Mouse (Mus musculus) liver, embryonic 16.5 days (tissue): Measurements from ENCODE around the gene Apbb1ip. TPM values are rescaled to one million over a fixed set of nuclear protein-coding genes. Genes with fewer than 3 reads are reported as not detected.

Experiments used
- ATAC-seq: fragments of 200-750 bp; cut with Nextera tagmentation; 2 replicates; pipeline ENCODE4 v1.8.0; 2017; ENCODE audit warnings: low read depth, mild to moderate bottlenecking, moderate number of reproducible peaks, moderate library complexity
- H3K27ac ChIP-seq: fragments of 300-500 bp; sonication (generic); 2 replicates; pipeline ENCODE4 v1.5.1; 2014; ENCODE audit warnings: mild to moderate bottlenecking, low read length
- H3K27me3 ChIP-seq: fragments of 300-500 bp; sonication (generic); 2 replicates; pipeline ENCODE4 v1.6.1; 2014; ENCODE audit warnings: low read depth, low read length, mixed read lengths; ENCODE audit not compliant: control insufficient read depth, insufficient read depth
- H3K36me3 ChIP-seq: fragments of 300-500 bp; sonication (generic); 2 replicates; pipeline ENCODE4 v1.6.1; 2014; ENCODE audit warnings: mild to moderate bottlenecking; ENCODE audit not compliant: control insufficient read depth, insufficient read depth
- H3K4me1 ChIP-seq: fragments of 300-500 bp; sonication (generic); 2 replicates; pipeline ENCODE4 v1.6.1; 2014; ENCODE audit warnings: low read depth, low read length, mixed read lengths; ENCODE audit not compliant: control insufficient read depth
- H3K4me2 ChIP-seq: fragments of 300-500 bp; sonication (generic); 2 replicates; pipeline ENCODE4 v1.6.1; 2014; ENCODE audit warnings: low read depth, low read length, mixed read lengths
- H3K4me3 ChIP-seq: fragments of 300-500 bp; sonication (generic); 2 replicates; pipeline ENCODE4 v1.5.1; 2014; ENCODE audit warnings: low read depth, mild to moderate bottlenecking, low read length
- H3K9ac ChIP-seq: fragments of 300-500 bp; sonication (generic); 2 replicates; pipeline ENCODE4 v1.6.1; 2014; ENCODE audit warnings: low read depth, low read length
- H3K9me3 ChIP-seq: fragments of 300-500 bp; sonication (generic); replicated peaks from 2 replicates; pipeline ENCODE4 v1.6.1; 2016; ENCODE audit warnings: low read length; ENCODE audit not compliant: control insufficient read depth
- WGBS: fragments of 180-500 bp; shearing (Covaris S2); extraction: QIAGEN DNeasy Blood & Tissue Kit; methylation state at CpG from one replicate; pipeline ENCODE4 v1.1.7; 2014; ENCODE audit not compliant: insufficient replicate concordance; 5-methylcytosine and 5-hydroxymethylcytosine counted together
- polyA plus RNA-seq: library from polyadenylated mRNA; unstranded; fragments of >200 nt; fragmentation: Nextera tagmentation; extraction: Ambion mirVana; gene quantifications from 2 replicates; pipeline ENCODE4 v1.2.1, GENCODE M21; 2015

The Apbb1ip gene
- polyA plus RNA-seq, result 8.5 and 9.4 TPM in 2 replicates

DNA sequence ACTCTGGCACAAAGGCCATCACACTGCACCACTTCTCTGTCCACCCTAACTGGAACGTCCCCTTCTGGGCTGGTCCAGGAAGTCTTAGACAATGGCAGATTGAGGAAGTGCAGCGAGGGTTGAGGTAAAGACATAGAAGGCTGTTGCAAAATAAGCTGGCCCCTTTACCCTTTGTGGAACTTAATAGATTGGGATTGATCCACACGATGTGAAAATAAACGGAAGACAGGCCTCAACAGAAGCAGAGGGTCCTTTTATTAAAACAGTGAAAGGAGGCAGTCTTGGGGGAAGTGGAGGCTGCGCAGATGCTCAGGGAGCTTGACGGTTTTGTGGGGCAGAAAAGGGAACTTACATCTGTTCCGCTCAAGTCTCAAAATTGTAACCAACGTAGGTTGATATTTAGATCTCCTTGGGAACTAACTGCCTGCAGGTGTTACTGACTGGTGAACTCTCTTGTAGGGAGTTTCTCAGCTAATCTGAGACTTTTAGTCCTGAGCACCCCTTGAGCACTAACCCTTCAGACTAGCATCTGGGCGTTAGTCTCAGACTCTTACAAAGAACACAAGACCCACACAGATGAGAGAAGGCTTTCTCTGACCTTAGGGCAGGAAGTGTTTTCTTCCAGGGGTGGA lies at the start of gene Apbb1ip:
Apbb1ip (plus strand) TSS at position 546 of the 632 bp plus-strand sequence.
- Histone ChIP-seq H3K27ac (peak within 1 kb of the TSS; percentile 76), H3K27me3 (no peaks in the 10 kb centered on the region), H3K36me3 (no peaks in the 10 kb centered on the region), H3K4me1 (peaks cover 22% of the 10 kb centered on the region), H3K9me3 (no peaks in the 10 kb centered on the region), H3K9ac (peak within 1 kb of the TSS; percentile 75), H3K4me2 (peak within 1 kb of the TSS; percentile 85), H3K4me3 (peak within 1 kb of the TSS; percentile 71)
- WGBS, result 6% methylated on average over 9 of the region's 9 CpGs
- peak; percentile 20 for ATAC-seq

GRCm38 (mm10) chr2:22727113-22727512 lies 46.8 kb upstream of the Apbb1ip start:
- 56% methylated on average over 1 of the region's 1 CpGs for WGBS

DNA sequence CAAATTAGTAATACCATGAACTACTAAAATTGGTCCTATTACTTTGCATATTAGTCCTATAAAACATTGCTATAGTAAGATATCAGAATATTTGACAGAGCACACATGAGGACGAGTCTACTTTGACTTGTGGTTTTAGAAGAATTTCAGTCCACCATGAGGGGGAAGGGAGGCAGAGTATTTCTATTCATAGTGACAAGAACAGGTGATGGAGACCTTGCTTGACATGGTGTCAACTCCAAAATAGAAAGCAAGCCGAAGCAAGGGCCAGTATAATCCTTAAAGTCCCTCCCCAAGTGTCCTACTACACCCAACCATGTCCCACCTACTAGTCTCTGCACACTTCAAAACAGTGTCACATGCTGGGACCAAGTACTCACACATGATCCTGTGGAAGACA lies 37.8 kb upstream of the Apbb1ip start:
- Histone ChIP-seq H3K9me3 (no peaks in the 10 kb centered on the region), H3K4me1 (no peaks in the 10 kb centered on the region), H3K4me2 (no peak overlapping the region), H3K27me3 (no peaks in the 10 kb centered on the region), H3K4me3 (no peak overlapping the region), H3K9ac (no peak overlapping the region), H3K27ac (no peak overlapping the region), H3K36me3 (no peaks in the 10 kb centered on the region)
- ATAC-seq, result no peak
- 58% methylated on average over 2 of the region's 2 CpGs for WGBS

More at GRCm38 (mm10) chr2:22727113-22727512, 46.8 kb upstream of the Apbb1ip start:
- H3K9me3 ChIP-seq, result no peaks in the 10 kb centered on the region
- no peak overlapping the region for H3K27ac ChIP-seq
- H3K36me3 ChIP-seq, result no peaks in the 10 kb centered on the region
- no peaks in the 10 kb centered on the region for H3K27me3 ChIP-seq
- no peaks in the 10 kb centered on the region for H3K4me1 ChIP-seq
- no peak overlapping the region for H3K4me2 ChIP-seq
- ATAC-seq, result no peak
- H3K9ac ChIP-seq, result no peak overlapping the region
- no peak overlapping the region for H3K4me3 ChIP-seq

- no peak overlapping the region for H3K27ac ChIP-seq
- no peak overlapping the region for H3K9ac ChIP-seq
- H3K4me3 ChIP-seq, result no peak overlapping the region
- no peaks in the 10 kb centered on the region for H3K4me1 ChIP-seq
- no peak for ATAC-seq
- no peaks in the 10 kb centered on the region for H3K9me3 ChIP-seq
- no peaks in the 10 kb centered on the region for H3K36me3 ChIP-seq
- H3K4me2 ChIP-seq, result no peak overlapping the region
- 65% methylated on average over 1 of the region's 1 CpGs for WGBS
- H3K27me3 ChIP-seq, result no peaks in the 10 kb centered on the region
Measured at GRCm38 (mm10) chr2:22739369-22739768, 34.5 kb upstream of the Apbb1ip start.

DNA sequence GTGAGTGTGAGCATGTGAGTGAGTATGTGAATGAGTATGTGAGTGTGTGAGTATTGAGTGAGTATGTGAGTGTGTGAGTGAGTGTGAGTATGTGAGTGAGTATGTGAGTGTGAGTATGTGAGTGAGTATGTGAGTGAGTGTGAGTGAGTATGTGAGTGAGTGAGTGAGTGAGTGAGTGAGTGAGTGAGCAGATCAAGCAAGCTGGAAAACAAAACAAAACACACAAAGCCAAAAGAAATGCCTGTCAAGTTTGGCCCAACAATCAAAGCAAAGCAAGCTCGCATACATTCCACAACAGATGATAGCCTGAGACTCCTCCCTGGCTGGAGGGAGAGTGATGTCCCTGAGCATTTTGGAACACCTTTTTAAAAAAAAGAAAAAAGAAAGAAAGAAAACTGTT lies 33.5 kb upstream of the Apbb1ip start:
- no peak overlapping the region for H3K4me2 ChIP-seq
- no peak overlapping the region for H3K4me3 ChIP-seq
- ATAC-seq, result no peak
- no peaks in the 10 kb centered on the region for H3K9me3 ChIP-seq
- WGBS, result 77% methylated on average over 1 of the region's 1 CpGs
- H3K36me3 ChIP-seq, result no peaks in the 10 kb centered on the region
- H3K27me3 ChIP-seq, result no peaks in the 10 kb centered on the region
- no peaks in the 10 kb centered on the region for H3K4me1 ChIP-seq
- no peak overlapping the region for H3K27ac ChIP-seq
- H3K9ac ChIP-seq, result no peak overlapping the region

DNA sequence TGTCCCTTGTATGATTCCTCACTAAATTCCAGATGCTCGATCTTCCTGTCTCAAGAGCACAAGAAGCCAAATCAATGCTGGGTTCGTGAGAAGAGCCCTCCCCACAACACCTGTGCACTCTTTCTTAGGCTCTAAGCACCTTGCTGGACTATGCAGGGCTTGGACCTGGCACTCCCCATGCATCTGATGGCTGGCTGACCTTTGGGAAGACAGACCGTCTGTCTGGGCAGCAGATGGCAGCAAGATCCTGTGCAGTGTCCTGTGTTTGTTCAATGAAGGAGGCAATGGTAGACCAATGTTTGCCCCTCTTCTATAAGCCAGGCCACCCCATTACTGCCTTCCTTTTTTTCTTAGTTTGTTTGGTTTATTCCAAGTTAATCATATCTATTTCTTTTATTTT lies 32.7 kb upstream of the Apbb1ip start:
- H3K9me3 ChIP-seq, result no peaks in the 10 kb centered on the region
- H3K4me1 ChIP-seq, result no peaks in the 10 kb centered on the region
- no peak overlapping the region for H3K9ac ChIP-seq
- WGBS, result 50% methylated on average over 3 of the region's 3 CpGs
- no peaks in the 10 kb centered on the region for H3K36me3 ChIP-seq
- ATAC-seq, result no peak
- 0 out of 2 replicates have a peak, but pooled peaks cover 2% of the 10 kb centered on the region for H3K27me3 ChIP-seq
- no peak overlapping the region for H3K27ac ChIP-seq
- no peak overlapping the region for H3K4me3 ChIP-seq
- no peak overlapping the region for H3K4me2 ChIP-seq

DNA sequence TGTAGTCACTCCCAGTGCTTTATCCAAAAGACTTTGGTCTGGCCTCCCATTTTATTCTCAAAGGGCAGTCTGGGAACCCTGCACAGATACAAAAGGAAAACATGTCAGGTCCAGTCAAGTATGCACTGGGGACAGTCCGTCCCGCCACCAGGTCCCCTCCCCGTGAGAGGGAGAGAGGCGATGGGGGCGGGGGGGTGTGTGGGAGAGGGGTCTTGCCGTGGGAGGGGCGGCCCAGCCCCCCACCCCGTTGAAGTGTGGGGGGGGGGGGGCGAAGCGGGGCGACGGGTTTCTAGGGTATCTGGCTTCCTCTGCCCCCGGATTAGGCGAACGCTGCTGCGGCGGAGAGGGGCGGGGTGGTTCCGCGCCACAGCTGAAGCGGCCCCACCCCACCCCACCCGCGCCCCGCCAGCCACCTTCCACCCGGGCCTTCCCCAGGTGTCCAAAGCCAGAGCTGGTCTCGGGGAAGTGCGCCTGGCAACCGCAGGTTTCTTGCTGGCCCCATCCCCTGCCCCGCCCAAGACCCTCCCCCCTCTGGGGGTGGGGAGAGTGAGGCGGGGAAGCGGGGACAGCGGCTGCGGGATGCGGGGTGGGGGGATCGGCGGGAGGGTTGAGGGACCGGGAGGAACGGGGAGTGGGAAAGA lies 29.7 kb upstream of the Apbb1ip start:
- H3K4me1 ChIP-seq, result no peaks in the 10 kb centered on the region
- H3K4me2 ChIP-seq, result no peak overlapping the region
- no peak overlapping the region for H3K4me3 ChIP-seq
- peaks cover 2% of the 10 kb centered on the region; the same call in 1 of the 2 replicates for H3K27me3 ChIP-seq
- no peaks in the 10 kb centered on the region for H3K36me3 ChIP-seq
- 0 out of 2 replicates have a peak overlapping the region, but pooled peaks have one; percentile 51 for H3K9ac ChIP-seq
- no peak for ATAC-seq
- WGBS, result under 1% methylated on average over 30 of the region's 38 CpGs
- H3K9me3 ChIP-seq, result no peaks in the 10 kb centered on the region
- no peak overlapping the region for H3K27ac ChIP-seq

DNA sequence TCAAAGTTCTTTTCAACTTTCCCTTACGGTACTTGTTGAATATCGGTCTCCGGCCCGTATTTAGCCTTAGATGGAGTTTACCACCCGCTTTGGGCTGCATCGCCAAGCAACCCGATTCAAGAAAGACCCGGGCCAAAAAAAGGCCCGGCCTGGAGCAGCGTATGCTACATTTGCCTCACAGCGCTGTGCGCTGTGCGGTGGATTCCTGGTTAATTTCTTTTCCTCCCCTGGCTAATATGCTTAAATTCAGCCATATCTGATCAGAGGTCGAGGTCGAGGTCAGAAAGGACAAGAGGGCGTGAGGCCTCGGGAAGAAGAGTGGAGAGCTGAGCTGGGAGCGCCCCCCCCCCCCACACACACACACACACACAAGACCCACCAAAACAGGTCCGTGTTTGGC lies 29.0 kb upstream of the Apbb1ip start:
- Histone ChIP-seq H3K27me3 (peaks cover 2% of the 10 kb centered on the region; the same call in 1 of the 2 replicates), H3K9ac (no peak overlapping the region), H3K9me3 (no peaks in the 10 kb centered on the region), H3K27ac (no peak overlapping the region), H3K4me2 (no peak overlapping the region), H3K4me1 (no peaks in the 10 kb centered on the region), H3K36me3 (no peaks in the 10 kb centered on the region), H3K4me3 (no peak overlapping the region)
- WGBS, result 12% methylated on average over 19 of the region's 19 CpGs
- no peak for ATAC-seq

GRCm38 (mm10) chr2:22746785-22747184 lies 27.1 kb upstream of the Apbb1ip start:
- no peak for ATAC-seq
- no peaks in the 10 kb centered on the region for H3K4me1 ChIP-seq
- no peaks in the 10 kb centered on the region for H3K36me3 ChIP-seq
- H3K9me3 ChIP-seq, result no peaks in the 10 kb centered on the region
- H3K4me3 ChIP-seq, result no peak overlapping the region
- no peak overlapping the region for H3K4me2 ChIP-seq
- peaks cover 2% of the 10 kb centered on the region; the same call in 1 of the 2 replicates for H3K27me3 ChIP-seq
- no peak overlapping the region for H3K27ac ChIP-seq
- H3K9ac ChIP-seq, result no peak overlapping the region
